ENCODE assay signal across 27 mouse cellular contexts in genomic region chr2:181493156-181493927, GRCm38 (mm10). TPM values are rescaled to one million over a fixed set of nuclear protein-coding genes. Genes with fewer than 3 reads are reported as not detected.
DNase-seq lines count a peak whose midpoint lies in the region; ATAC-seq and TF ChIP-seq lines count a peak whose summit lies in the region.
"Had no signal": no experiment of that assay in that cellular context is flagged by ENCODE, and none has a peak within 500 bp of the region (broad histone marks: within the 10 kb centered on the region; RNA-seq: fewer than 3 reads in every experiment).

TSS of gene Abhd16b (plus strand) at chr2:181493206.

- H3K9me3 ChIP-seq in liver, postnatal 0 days (ENCODE audit: low read length) = no peaks in the 10 kb centered on the region
- H3K9me3 ChIP-seq: forebrain, embryonic 10.5 days; hindbrain, embryonic 15.5 days; limb, embryonic 12.5 days had no signal

- peak within 1 kb of the TSS; percentile 50 for H3K4me2 ChIP-seq in liver, postnatal 0 days (ENCODE audit: low read depth, low read length)
- H3K4me2 ChIP-seq: hindbrain, embryonic 15.5 days; limb, embryonic 12.5 days; midbrain, embryonic 11.5 days had no signal

- DNase-seq in gastrocnemius, adult 2 months = peak; percentile 26
- no peak for DNase-seq in gastrocnemius, postnatal 36 days
- DNase-seq in spleen, adult 2 months (ENCODE audit: low read depth in 1 of 2, low spot score in 2 of 2) = no peak
- DNase-seq in spleen, postnatal 10 days (ENCODE audit: low spot score in 2 of 2) = no peak
- DNase-seq in ZHBTc4 (ENCODE audit: low read depth, low spot score) = peak; percentile 35
- no peak for DNase-seq in liver, postnatal 0 days
- no peak for DNase-seq in layer of hippocampus, postnatal 10 days (ENCODE audit: low spot score in 2 of 2)
- no peak for DNase-seq in embryo, embryonic 11 days
- DNase-seq: heart, postnatal 4 days; kidney, adult 8-10 months; lung, adult 2 months; lung, postnatal 14 days; thymus, adult 18-20 months; thymus, postnatal 36 days had no signal

- no peak within 1 kb of the TSS for H3K4me3 ChIP-seq in gastrocnemius, adult 2 months
- H3K4me3 ChIP-seq in spleen, adult 2 months (ENCODE audit: extremely low read depth, insufficient read depth, insufficient read length) = peak within 1 kb of the TSS; percentile 2; the same call in 1 of the 2 replicates
- H3K4me3 ChIP-seq in liver, postnatal 0 days (ENCODE audit: low read depth, low read length) = no peak within 1 kb of the TSS
- H3K4me3 ChIP-seq: forebrain, embryonic 10.5 days; hindbrain, embryonic 15.5 days; layer of hippocampus, adult 2 months; limb, embryonic 12.5 days had no signal

- no peak within 1 kb of the TSS for H3K27ac ChIP-seq in gastrocnemius, adult 2 months
- H3K27ac ChIP-seq in spleen, adult 2 months (ENCODE audit: insufficient read depth, low read length) = peak within 1 kb of the TSS; percentile 48; the same call in 1 of the 2 replicates
- 0 out of 2 replicates have a peak within 1 kb of the TSS, but pooled peaks have one; percentile 11 for H3K27ac ChIP-seq in liver, postnatal 0 days (ENCODE audit: low read depth)
- H3K27ac ChIP-seq: forebrain, embryonic 10.5 days; hindbrain, embryonic 15.5 days; layer of hippocampus, adult 2 months; limb, embryonic 12.5 days had no signal

- WGBS in spleen, adult 2 months = 93% methylated on average over 31 of the region's 31 CpGs
- 86% methylated on average over 31 of the region's 31 CpGs for WGBS in liver, postnatal 0 days (ENCODE audit: insufficient replicate concordance)

- H3K36me3 ChIP-seq in spleen, adult 2 months (ENCODE audit: control insufficient read depth, insufficient read depth, low read length) = no peaks in the 10 kb centered on the region
- no peaks in the 10 kb centered on the region for H3K36me3 ChIP-seq in liver, postnatal 0 days (replicated peaks; ENCODE audit: insufficient read depth, low read length)
- H3K36me3 ChIP-seq: forebrain, embryonic 10.5 days; hindbrain, embryonic 15.5 days; limb, embryonic 12.5 days had no signal

- intact Hi-C loops in gastrocnemius, adult 2 months (cut with DNase I) = no loop called here
- intact Hi-C loops in gastrocnemius, postnatal 36 days (cut with DNase I) = no loop called here

- H3K9ac ChIP-seq in liver, postnatal 0 days (replicated peaks) = no peak within 1 kb of the TSS
- H3K9ac ChIP-seq: hindbrain, embryonic 15.5 days; limb, embryonic 12.5 days had no signal

- peaks cover 17% of the 10 kb centered on the region for H3K4me1 ChIP-seq in spleen, adult 2 months (ENCODE audit: control insufficient read depth, insufficient read depth, insufficient read length)
- H3K4me1 ChIP-seq in liver, postnatal 0 days (ENCODE audit: insufficient read depth) = peaks cover 15% of the 10 kb centered on the region

- no peaks in the 10 kb centered on the region for H3K27me3 ChIP-seq in spleen, adult 2 months (ENCODE audit: control insufficient read depth, insufficient read depth, low read length)
- no peaks in the 10 kb centered on the region for H3K27me3 ChIP-seq in liver, postnatal 0 days (ENCODE audit: insufficient read depth, low read length)
- H3K27me3 ChIP-seq: hindbrain, embryonic 15.5 days; limb, embryonic 12.5 days had no signal

- TF ChIP-seq EP300 in liver, postnatal 0 days (IDR thresholded peaks at IDR 0.05; ENCODE audit: low read depth) = no peak

- no peak for ATAC-seq in liver, postnatal 0 days
- ATAC-seq: CD4-positive, CD25-positive, alpha-beta regulatory T cell, adult 4 months; forebrain, embryonic 16.5 days had no signal

- no peak for TF ChIP-seq CTCF in gastrocnemius, adult 2 months (IDR thresholded peaks at IDR 0.05)
- TF ChIP-seq CTCF in spleen, adult 2 months (IDR thresholded peaks at IDR 0.05; ENCODE audit: extremely low read depth, insufficient read depth, insufficient read length, insufficient replicate concordance) = no peak
- TF ChIP-seq CTCF in liver, postnatal 0 days (IDR thresholded peaks at IDR 0.05; ENCODE audit: low read depth) = no peak

- no peak for TF ChIP-seq POLR2A in spleen, adult 2 months (IDR thresholded peaks at IDR 0.05; ENCODE audit: low read depth, low read length)

RNA-seq across cellular contexts. Expression of gene Abhd16b, which starts in this region (rescaled TPM):
- not detected for total RNA-seq in gastrocnemius, adult 2 months (2021)
- not detected for total RNA-seq in gastrocnemius, postnatal 36 days (2021)
- polyA plus RNA-seq in spleen, adult 2 months (2012; rRNA removed) = 0.15 and 0.36 TPM in 2 replicates
- 0.06 and 0.08 TPM in 2 replicates for polyA plus RNA-seq in liver, postnatal 0 days (2015; fragmentation: Nextera tagmentation; extraction: Ambion mirVana)
- not detected for total RNA-seq in layer of hippocampus, postnatal 10 days (2021)
- total RNA-seq: adrenal gland, postnatal 36 days; gastrocnemius, postnatal 4 days; heart, postnatal 4 days; layer of hippocampus, adult 2 months; left cerebral cortex, postnatal 14 days; megakaryocyte progenitor cell, adult 5-6 weeks; midbrain, postnatal 0 days had no signal
- polyA plus RNA-seq: CD4-positive, CD25-positive, alpha-beta regulatory T cell, adult 4 months; forebrain, embryonic 10.5 days; forebrain, embryonic 16.5 days; limb, embryonic 12.5 days; lung, adult 2 months; midbrain, postnatal 0 days; neural tube, embryonic 14.5 days had no signal

Comparison
In these comparisons a context has a peak if more than half of its experiments do, and no peak if none do; other contexts are left out.
1. Peak in DNase-seq in gastrocnemius, adult 2 months; RNA of the gene not detected or under 1 TPM.